8 mouse cellular contexts compared by ENCODE assay signal in the genomic region with DNA sequence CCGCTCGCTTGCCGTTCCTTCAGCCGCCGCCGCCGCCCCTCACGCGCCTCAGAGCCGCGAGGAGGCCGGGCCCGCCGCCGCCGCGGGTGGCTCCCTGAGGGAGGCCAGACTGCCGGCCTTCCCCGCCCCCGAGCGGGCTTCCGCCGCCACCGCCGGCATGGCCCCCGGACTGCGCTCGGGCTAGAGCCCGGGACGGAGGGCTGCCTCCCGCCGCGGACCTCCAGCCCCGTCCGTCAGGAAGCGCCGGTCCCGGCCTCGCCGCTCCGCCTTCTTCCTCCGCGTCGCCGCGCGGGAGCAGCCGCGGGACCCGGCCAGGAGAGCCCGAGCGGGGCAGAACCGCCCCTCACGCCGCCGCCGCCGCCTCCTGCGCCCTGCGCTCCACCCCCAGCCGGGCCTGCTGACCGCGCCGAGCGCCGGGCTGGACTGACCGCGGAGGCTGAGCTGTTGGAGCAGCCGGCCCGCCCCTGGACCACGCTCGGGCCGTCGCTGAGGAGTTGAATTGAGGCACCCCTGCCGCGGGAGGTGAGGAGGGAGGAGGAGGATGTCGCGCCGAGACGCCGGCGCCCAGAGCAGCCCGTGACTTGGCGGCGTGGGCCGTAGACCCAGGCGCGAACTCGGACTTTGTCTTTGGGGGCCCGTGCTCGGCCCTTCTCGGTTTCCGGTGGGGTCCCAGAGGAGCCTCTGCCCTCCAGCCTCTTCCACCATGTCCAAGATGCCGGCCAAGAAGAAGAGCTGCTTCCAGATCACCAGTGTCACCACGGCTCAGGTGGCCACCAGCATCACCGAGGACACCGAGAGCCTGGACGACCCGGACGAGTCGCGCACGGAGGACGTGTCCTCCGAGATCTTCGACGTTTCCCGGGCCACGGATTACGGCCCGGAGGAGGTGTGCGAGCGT. TPM values are rescaled to one million over a fixed set of nuclear protein-coding genes. Genes with fewer than 3 reads are reported as not detected.
DNase-seq lines count a peak whose midpoint lies in the region; ATAC-seq and TF ChIP-seq lines count a peak whose summit lies in the region.

No protein-coding gene starts in this region.

- peak overlapping the region; percentile 98 for H3K27ac ChIP-seq in hindbrain, embryonic 15.5 days (replicated peaks)
- H3K27ac ChIP-seq in left cerebral cortex, adult 2 months: peak overlapping the region; percentile 98

- H3K4me1 ChIP-seq in hindbrain, embryonic 15.5 days (replicated peaks): peaks cover 24% of the 10 kb centered on the region

- H3K36me3 ChIP-seq in hindbrain, embryonic 15.5 days: no peaks in the 10 kb centered on the region

- WGBS in hindbrain, embryonic 15.5 days: under 1% methylated on average over 74 of the region's 113 CpGs

- H3K9me3 ChIP-seq in hindbrain, embryonic 15.5 days: no peaks in the 10 kb centered on the region

- peak; percentile 47 for ATAC-seq in hindbrain, embryonic 15.5 days (ENCODE audit: low FRiP score, low read depth)

- peak; percentile 43 for DNase-seq in ZHBTc4 (ENCODE audit: low read depth, low spot score)
- DNase-seq in cerebellum, postnatal 4 days (ENCODE audit: low spot score in 2 of 2): peak; percentile 31 to 63
- peak; percentile 75 for DNase-seq in gastrocnemius, adult 18-20 months (ENCODE audit: low spot score)
- DNase-seq in left cerebral cortex, adult 2 months (ENCODE audit: extremely low spot score in 1 of 2, low spot score in 2 of 2): peak; percentile 72 to 77
- DNase-seq in lung, postnatal 4 days: peak; percentile 85 to 90
- peak; percentile 58 for DNase-seq in retina, embryonic 14.5 days (ENCODE audit: low spot score)
- DNase-seq in thymus, postnatal 36 days: peak; percentile 59 to 72

- peak overlapping the region; percentile 93 for H3K4me3 ChIP-seq in hindbrain, embryonic 15.5 days
- H3K4me3 ChIP-seq in left cerebral cortex, adult 2 months: peak overlapping the region; percentile 71

- H3K4me2 ChIP-seq in hindbrain, embryonic 15.5 days: peak overlapping the region; percentile 89

- intact Hi-C loops in left cerebral cortex, adult 2 months (cut with DNase I): loop anchor here (1.0 to 10.0 kb wide), 7 partner anchors 110 to 680 kb away; partner anchors contain the start of genes Eif2a, Rnf13, Serp1 and Siah2

- peak overlapping the region; percentile 98 for H3K9ac ChIP-seq in hindbrain, embryonic 15.5 days

- no peak; the same call in 1 of the 2 replicates for TF ChIP-seq CTCF in left cerebral cortex, adult 2 months (IDR thresholded peaks at IDR 0.05)

- no peaks in the 10 kb centered on the region for H3K27me3 ChIP-seq in hindbrain, embryonic 15.5 days

RNA-seq across cellular contexts. Expression of gene Tsc22d2, which starts 0.7 kb away (rescaled TPM):
- 10 to 100 TPM; 21.3 to 26.5 TPM for total RNA-seq in gastrocnemius, adult 18-20 months (2021)
- polyA plus RNA-seq in hindbrain, embryonic 15.5 days (2015; fragmentation: Nextera tagmentation; extraction: Ambion mirVana): 8.4 and 9.3 TPM in 2 replicates
- total RNA-seq in left cerebral cortex, adult 2 months (2021): 10 to 100 TPM; 36.9 to 40.7 TPM

Comparison
In these comparisons a context has a peak if more than half of its experiments do, and no peak if none do; other contexts are left out.
1. Peak in every context shown above with its lines: DNase-seq, ATAC-seq, H3K4me3 ChIP-seq and H3K27ac ChIP-seq.